Mouse (Mus musculus): ENCODE results near the gene Tmem263. TPM values are rescaled to one million over a fixed set of nuclear protein-coding genes. Genes with fewer than 3 reads are reported as not detected.

The Tmem263 gene
- polyA plus RNA-seq, 1 experiment from 2014 or later: 59.8 TPM

DNA sequence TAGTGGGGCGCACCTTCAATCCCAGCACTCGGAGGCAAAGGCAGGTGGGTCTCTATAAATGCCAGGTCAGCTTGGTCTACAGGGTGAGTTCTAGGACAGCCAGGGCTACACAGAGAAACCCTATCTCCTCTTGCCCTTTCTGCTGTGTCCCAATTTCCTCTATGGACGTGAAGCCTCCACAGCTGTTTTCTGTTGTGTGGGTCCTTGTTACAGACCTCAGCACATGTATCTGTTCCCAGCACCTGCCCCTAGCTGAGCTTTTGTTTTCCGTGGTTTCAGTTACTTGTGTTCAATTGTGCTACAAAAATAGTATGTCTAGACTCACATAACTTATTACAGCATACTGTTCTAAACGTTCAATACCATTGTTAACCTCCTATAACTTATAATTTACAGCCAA lies 46.8 kb downstream of the Tmem263 start:
- whole genome bisulfite sequencing: 86% methylated on average over 5 of the region's 5 CpGs
- Histone ChIP-seq H3K4me1 (no peaks in the 10 kb centered on the region), H3K27me3 (ENCODE audit: insufficient read depth, poor library complexity, severe bottlenecking) (no peaks in the 10 kb centered on the region), H3K27ac (no peak overlapping the region), H3K4me3 (no peak overlapping the region), H3K36me3 (peaks cover 17% of the 10 kb centered on the region), H3K9me3 (no peaks in the 10 kb centered on the region)
- DNase-seq (ENCODE audit: low spot score): no peak

DNA sequence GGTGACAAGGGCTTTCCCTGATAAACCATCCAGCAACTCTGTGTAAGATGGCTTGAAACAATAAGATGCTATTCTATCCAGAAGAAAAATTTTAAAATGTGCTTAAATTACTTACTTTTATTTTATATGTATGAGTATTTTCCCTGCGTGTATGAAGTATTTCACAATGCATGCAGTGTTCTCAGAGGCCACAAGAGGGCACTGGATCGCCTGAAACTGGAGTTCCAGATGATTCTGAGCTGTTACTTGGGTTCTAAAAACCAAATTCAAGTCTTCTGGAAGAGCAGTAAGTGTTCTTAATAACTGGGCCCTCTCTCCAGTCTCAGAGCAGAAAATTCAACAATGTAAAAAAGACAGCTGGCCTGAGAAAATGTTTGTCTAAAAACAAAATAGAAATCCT lies 51.8 kb downstream of the Tmem263 start:
- H3K4me1 ChIP-seq: no peaks in the 10 kb centered on the region
- no peak overlapping the region for H3K4me3 ChIP-seq
- H3K27ac ChIP-seq: no peak overlapping the region
- no peak for DNase-seq (ENCODE audit: low spot score)
- no peaks in the 10 kb centered on the region for H3K27me3 ChIP-seq (ENCODE audit: insufficient read depth, poor library complexity, severe bottlenecking)
- no peaks in the 10 kb centered on the region for H3K36me3 ChIP-seq
- H3K9me3 ChIP-seq: no peaks in the 10 kb centered on the region
- 9% methylated on average over 2 of the region's 2 CpGs for WGBS

DNA sequence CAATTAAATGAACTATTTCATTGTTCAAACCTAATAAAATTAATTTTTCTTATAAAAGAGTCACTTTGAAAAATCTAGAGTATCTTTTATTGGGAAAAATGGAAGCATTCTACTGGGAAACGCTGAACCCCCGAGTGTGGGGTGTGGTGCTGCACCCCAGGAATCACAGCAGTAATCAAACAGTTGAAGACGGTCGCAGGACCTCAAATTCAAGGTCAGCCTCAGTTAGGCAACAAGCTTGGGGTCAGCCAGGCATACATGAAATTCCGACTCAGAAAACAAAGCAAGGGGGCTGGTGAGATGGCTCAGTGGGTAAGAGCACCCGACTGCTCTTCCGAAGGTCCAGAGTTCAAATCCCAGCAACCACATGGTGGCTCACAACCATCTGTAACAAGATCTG lies 55.0 kb downstream of the Tmem263 start:
- Histone ChIP-seq H3K4me3 (no peak overlapping the region), H3K36me3 (no peaks in the 10 kb centered on the region), H3K4me1 (no peaks in the 10 kb centered on the region), H3K27ac (no peak overlapping the region), H3K9me3 (no peaks in the 10 kb centered on the region), H3K27me3 (ENCODE audit: insufficient read depth, poor library complexity, severe bottlenecking) (no peaks in the 10 kb centered on the region)
- DNase-seq (ENCODE audit: low spot score): no peak
- WGBS: 86% methylated on average over 7 of the region's 7 CpGs

DNA sequence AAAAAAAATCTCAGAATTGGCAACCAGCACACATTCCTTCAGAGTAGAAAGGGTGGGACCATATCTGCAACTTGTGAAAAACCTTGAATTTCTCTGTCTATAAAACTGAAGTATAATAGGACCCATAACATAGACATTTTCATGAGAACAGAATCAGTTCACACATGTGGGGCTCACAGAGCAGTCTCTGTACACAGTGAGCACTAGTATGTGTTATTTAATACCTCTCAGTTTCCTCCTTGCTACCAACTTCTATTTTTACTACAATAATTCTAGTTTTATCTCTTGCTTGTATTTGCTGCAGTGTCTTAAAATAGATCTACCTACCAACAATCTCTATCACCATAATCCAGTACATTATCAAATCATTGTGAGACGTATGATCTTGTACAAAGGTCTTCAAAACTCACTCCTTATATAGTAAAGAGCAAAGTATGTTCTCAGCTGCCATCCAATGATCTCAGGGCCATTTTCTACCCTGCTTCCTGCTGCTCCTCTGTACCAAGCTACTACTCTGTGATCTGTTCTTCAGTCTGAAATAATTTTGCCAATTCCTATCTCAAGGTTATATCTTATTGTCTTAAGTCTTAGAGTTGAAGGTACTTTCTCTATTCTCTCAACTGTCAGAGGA lies 57.7 kb downstream of the Tmem263 start:
- Histone ChIP-seq H3K4me1 (no peaks in the 10 kb centered on the region), H3K27ac (no peak overlapping the region)

DNA sequence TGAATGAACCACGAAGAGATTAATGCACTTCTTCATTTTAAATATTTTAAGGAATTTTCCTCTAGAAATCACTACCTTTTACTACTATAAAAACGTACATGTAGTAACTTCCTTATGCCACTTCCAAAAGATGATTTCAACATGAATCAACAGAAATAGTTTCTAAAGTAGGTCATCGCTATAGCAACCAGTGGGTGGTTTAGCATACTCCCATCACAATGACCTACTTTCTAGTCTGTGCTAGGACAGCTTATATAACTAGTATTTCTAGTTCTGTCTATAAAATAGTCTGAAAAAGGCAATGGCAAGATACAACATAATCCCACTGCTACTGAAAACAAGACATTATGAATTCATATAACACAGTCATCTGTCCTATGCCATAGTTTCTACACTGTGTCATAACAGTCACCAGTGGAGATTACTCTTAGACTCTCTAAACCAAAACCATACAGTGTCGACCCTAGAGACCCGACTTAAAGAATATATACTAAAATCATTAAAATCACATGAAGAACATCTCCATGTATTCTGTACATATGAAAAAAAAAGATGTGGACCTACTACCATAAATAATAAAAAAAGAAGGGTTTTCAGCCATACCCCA lies 59.4 kb downstream of the Tmem263 start:
- WGBS: 83% methylated on average over 5 of the region's 5 CpGs
- no peaks in the 10 kb centered on the region for H3K27me3 ChIP-seq (ENCODE audit: insufficient read depth, poor library complexity, severe bottlenecking)
- H3K4me1 ChIP-seq: no peaks in the 10 kb centered on the region
- H3K36me3 ChIP-seq: no peaks in the 10 kb centered on the region
- no peak for DNase-seq (ENCODE audit: low spot score)
- H3K4me3 ChIP-seq: no peak overlapping the region
- no peaks in the 10 kb centered on the region for H3K9me3 ChIP-seq
- H3K27ac ChIP-seq: no peak overlapping the region

More for the DNA sequence above, 57.7 kb downstream of the Tmem263 start:
- no peaks in the 10 kb centered on the region for H3K27me3 ChIP-seq (ENCODE audit: insufficient read depth, poor library complexity, severe bottlenecking)
- H3K4me3 ChIP-seq: no peak overlapping the region
- no peaks in the 10 kb centered on the region for H3K36me3 ChIP-seq
- no peaks in the 10 kb centered on the region for H3K9me3 ChIP-seq
- DNase-seq (ENCODE audit: low spot score): no peak
- WGBS: 53% methylated on average over 1 of the region's 1 CpGs

DNA sequence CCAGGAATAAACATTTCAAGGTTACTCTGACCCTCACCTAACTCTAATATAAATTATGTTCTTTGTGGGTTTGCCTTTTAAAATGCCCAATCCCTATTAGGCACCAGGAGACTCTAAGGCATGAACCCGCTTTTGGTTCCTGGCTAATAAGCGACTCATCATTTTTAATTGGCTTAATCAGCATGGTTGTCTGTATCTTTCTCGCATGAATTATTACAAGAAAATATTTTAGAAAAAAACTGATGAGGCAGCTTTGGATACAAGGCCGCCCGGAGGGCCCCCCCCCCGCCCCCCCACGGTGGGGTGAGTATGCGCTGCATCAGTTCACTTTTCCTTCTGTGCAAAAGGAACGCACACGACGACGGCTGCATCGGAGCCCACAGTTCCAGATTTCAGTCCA lies 62.4 kb downstream of the Tmem263 start:
- no peaks in the 10 kb centered on the region for H3K9me3 ChIP-seq
- WGBS: 91% methylated on average over 13 of the region's 13 CpGs
- no peak overlapping the region for H3K4me3 ChIP-seq
- no peaks in the 10 kb centered on the region for H3K27me3 ChIP-seq (ENCODE audit: insufficient read depth, poor library complexity, severe bottlenecking)
- H3K4me1 ChIP-seq: no peaks in the 10 kb centered on the region
- no peak overlapping the region for H3K27ac ChIP-seq
- no peaks in the 10 kb centered on the region for H3K36me3 ChIP-seq
- no peak for DNase-seq (ENCODE audit: low spot score)

DNA sequence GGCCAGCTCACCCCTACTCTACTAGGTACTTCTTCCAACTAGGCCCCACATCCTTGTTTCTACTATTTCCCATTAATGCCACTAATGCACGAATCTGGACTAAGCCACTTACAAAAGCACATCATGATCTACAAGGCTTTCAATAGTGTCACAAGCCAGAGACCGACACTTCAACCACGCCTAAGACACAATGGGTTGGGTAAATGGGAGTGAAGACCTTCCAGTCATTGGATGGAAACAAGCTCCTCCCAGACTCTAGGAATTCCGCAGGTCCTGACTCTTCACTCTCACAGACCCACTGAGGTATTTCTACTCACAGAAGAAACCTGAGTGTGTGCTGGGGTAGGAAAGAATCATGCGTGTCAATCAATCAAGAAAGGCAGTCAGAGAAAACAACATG lies 62.9 kb downstream of the Tmem263 start:
- no peak for DNase-seq (ENCODE audit: low spot score)
- no peak overlapping the region for H3K27ac ChIP-seq
- H3K36me3 ChIP-seq: no peaks in the 10 kb centered on the region
- no peak overlapping the region for H3K4me3 ChIP-seq
- H3K4me1 ChIP-seq: no peaks in the 10 kb centered on the region
- 80% methylated on average over 5 of the region's 5 CpGs for WGBS
- no peaks in the 10 kb centered on the region for H3K9me3 ChIP-seq
- no peaks in the 10 kb centered on the region for H3K27me3 ChIP-seq (ENCODE audit: insufficient read depth, poor library complexity, severe bottlenecking)

Other genes starting within 250 kb of the Tmem263 start
- 21.0 and 23.5 TPM in 2 replicates for gene Ric8b, start 185.0 kb upstream of the Tmem263 start, polyA plus RNA-seq (2016; fragmentation: Nextera tagmentation; extraction: Ambion mirVana)
- 1.1 and 1.4 TPM in 2 replicates for gene Fhl4, start 132 bp upstream of the Tmem263 start, polyA plus RNA-seq (2016; fragmentation: Nextera tagmentation; extraction: Ambion mirVana)
- 15.0 and 17.0 TPM in 2 replicates for gene Mterf2, start 25.4 kb downstream of the Tmem263 start, polyA plus RNA-seq (2016; fragmentation: Nextera tagmentation; extraction: Ambion mirVana)
- gene Cry1, start 82.4 kb downstream of the Tmem263 start, polyA plus RNA-seq (2016; fragmentation: Nextera tagmentation; extraction: Ambion mirVana): 18.6 and 21.1 TPM in 2 replicates

Measured in heart, embryonic 10.5 days (tissue).